Comparison of ENCODE assay signal across 8 mouse cellular contexts in genomic region chr10:115097163-115097562, GRCm38 (mm10).
DNase-seq lines count a peak whose midpoint lies in the region; ATAC-seq lines count a peak whose summit lies in the region.
"Had no signal": no experiment of that assay in that cellular context is flagged by ENCODE, and none has a peak within 500 bp of the region (broad histone marks: within the 10 kb centered on the region; RNA-seq: fewer than 3 reads in every experiment).

No protein-coding gene starts in this region.

- H3K9ac ChIP-seq in hindbrain, embryonic 14.5 days, result no peak overlapping the region
- H3K9ac ChIP-seq: heart, embryonic 15.5 days had no signal

- H3K9me3 ChIP-seq in embryonic facial prominence, embryonic 10.5 days, result no peaks in the 10 kb centered on the region
- H3K9me3 ChIP-seq in hindbrain, embryonic 14.5 days (ENCODE audit: control insufficient read depth, low read length), result peaks cover 9% of the 10 kb centered on the region; the same call in 1 of the 2 replicates
- H3K9me3 ChIP-seq: heart, embryonic 15.5 days had no signal

- H3K4me1 ChIP-seq in embryonic facial prominence, embryonic 10.5 days, result no peaks in the 10 kb centered on the region
- no peaks in the 10 kb centered on the region for H3K4me1 ChIP-seq in hindbrain, embryonic 14.5 days (replicated peaks; ENCODE audit: control insufficient read depth, insufficient read depth, low read length)
- H3K4me1 ChIP-seq: heart, embryonic 15.5 days had no signal

- H3K4me2 ChIP-seq in hindbrain, embryonic 14.5 days (replicated peaks), result no peak overlapping the region
- H3K4me2 ChIP-seq: heart, embryonic 15.5 days had no signal

- H3K4me3 ChIP-seq in embryonic facial prominence, embryonic 10.5 days, result no peak overlapping the region
- H3K4me3 ChIP-seq in hindbrain, embryonic 14.5 days (replicated peaks; ENCODE audit: low read length), result no peak overlapping the region
- H3K4me3 ChIP-seq: heart, embryonic 15.5 days had no signal

- WGBS in embryonic facial prominence, embryonic 10.5 days, result 24% methylated on average over 5 of the region's 5 CpGs
- 11% methylated on average over 5 of the region's 5 CpGs for WGBS in hindbrain, embryonic 14.5 days

- H3K36me3 ChIP-seq in embryonic facial prominence, embryonic 10.5 days (replicated peaks), result no peaks in the 10 kb centered on the region
- no peaks in the 10 kb centered on the region for H3K36me3 ChIP-seq in hindbrain, embryonic 14.5 days (replicated peaks; ENCODE audit: control insufficient read depth, insufficient read depth)
- H3K36me3 ChIP-seq: heart, embryonic 15.5 days had no signal

- peak; percentile 78; the same call in 1 of the 2 replicates for ATAC-seq in hindbrain, embryonic 14.5 days (ENCODE audit: low FRiP score)

- H3K27ac ChIP-seq in embryonic facial prominence, embryonic 10.5 days (replicated peaks), result no peak overlapping the region
- H3K27ac ChIP-seq in hindbrain, embryonic 14.5 days, result no peak overlapping the region
- H3K27ac ChIP-seq: heart, embryonic 15.5 days had no signal

- DNase-seq in ES-CJ7 (ENCODE audit: low read depth, low spot score), result peak; percentile 75
- peak; percentile 29 for DNase-seq in WW6 (ENCODE audit: low read depth, low spot score)
- DNase-seq in embryonic facial prominence, embryonic 10.5 days (ENCODE audit: low spot score), result peak; percentile 56
- DNase-seq in hindbrain, embryonic 14.5 days (ENCODE audit: low spot score), result peak; percentile 89
- peak; percentile 36 for DNase-seq in layer of hippocampus, adult 9-11 months
- DNase-seq in lung, postnatal 25 days (ENCODE audit: low spot score), result peak; percentile 3
- peak; percentile 20 to 47 for DNase-seq in right cerebral cortex, postnatal 36 days (ENCODE audit: low spot score in 2 of 2)

- H3K27me3 ChIP-seq in embryonic facial prominence, embryonic 10.5 days (replicated peaks; ENCODE audit: low read depth, poor library complexity, severe bottlenecking), result no peaks in the 10 kb centered on the region
- H3K27me3 ChIP-seq in hindbrain, embryonic 14.5 days (ENCODE audit: control insufficient read depth, insufficient read depth, low read length), result no peaks in the 10 kb centered on the region
- H3K27me3 ChIP-seq: heart, embryonic 15.5 days had no signal

Comparison
In these comparisons a context has a peak if more than half of its experiments do, and no peak if none do; other contexts are left out.
1. DNase-seq: peak in every context shown above with its lines; median percentile 89 in hindbrain, embryonic 14.5 days; 75 in ES-CJ7; 56 in embryonic facial prominence, embryonic 10.5 days; 36 in layer of hippocampus, adult 9-11 months; 34 in right cerebral cortex, postnatal 36 days; 29 in WW6; 3 in lung, postnatal 25 days.